Mouse (Mus musculus): ENCODE results near the gene Zscan4-ps3.
"Not testable (repeated sequence)": the region's sequence is repeated elsewhere in the genome, so short reads cannot be mapped to it uniquely, and the experiment has no call there.

The Zscan4-ps3 gene

GRCm38 (mm10) chr7:11609008-11609407, at the start of gene Zscan4-ps3:
Gene Zscan4-ps3, plus strand, starts transcription at chr7:11609308.
- DNase-seq (ENCODE audit: low spot score), result not testable (repeated sequence)

- not testable (repeated sequence) for DNase-seq (ENCODE audit: low spot score)
Observed at GRCm38 (mm10) chr7:11617082-11617481, 8.0 kb downstream of the Zscan4-ps3 start.

Data from urinary bladder, postnatal 10 days (tissue).